Mouse (Mus musculus) hindbrain, embryonic 15.5 days (tissue): Measurements from ENCODE around the gene 1700037H04Rik. TPM values are rescaled to one million over a fixed set of nuclear protein-coding genes. Genes with fewer than 3 reads are reported as not detected.

ENCODE experiments used
- ATAC-seq: fragments of 200-750 bp; cut with Nextera tagmentation; 2 replicates; pipeline ENCODE4 v1.8.0; 2017; ENCODE audit warnings: low read depth, moderate number of reproducible peaks, moderate TSS enrichment; ENCODE audit not compliant: low FRiP score
- H3K27ac ChIP-seq: fragments of 300-500 bp; sonication (generic); replicated peaks from 2 replicates; pipeline ENCODE4 v1.5.1; 2015; ENCODE audit warnings: mild to moderate bottlenecking, inconsistent platforms
- H3K27me3 ChIP-seq: fragments of 300-500 bp; sonication (generic); 2 replicates; pipeline ENCODE4 v1.6.1; 2015; ENCODE audit warnings: control low read depth, inconsistent platforms
- H3K36me3 ChIP-seq: fragments of 300-500 bp; sonication (generic); 2 replicates; pipeline ENCODE4 v1.6.1; 2015; ENCODE audit warnings: control low read depth, inconsistent platforms
- H3K4me1 ChIP-seq: fragments of 300-500 bp; sonication (generic); replicated peaks from 2 replicates; pipeline ENCODE4 v1.6.1; 2015; ENCODE audit warnings: control low read depth, inconsistent platforms
- H3K4me2 ChIP-seq: fragments of 300-500 bp; sonication (generic); 2 replicates; pipeline ENCODE4 v1.6.1; 2015; ENCODE audit warnings: moderate library complexity, mild to moderate bottlenecking, inconsistent platforms
- H3K4me3 ChIP-seq: fragments of 300-500 bp; sonication (generic); 2 replicates; pipeline ENCODE4 v1.5.1; 2015; ENCODE audit warnings: mild to moderate bottlenecking, inconsistent platforms
- H3K9ac ChIP-seq: fragments of 300-500 bp; sonication (generic); 2 replicates; pipeline ENCODE4 v1.6.1; 2015; ENCODE audit warnings: inconsistent platforms
- H3K9me3 ChIP-seq: fragments of 300-500 bp; sonication (generic); 2 replicates; pipeline ENCODE4 v1.6.1; 2016; ENCODE audit warnings: control low read depth, inconsistent platforms
- WGBS: fragments of 180-500 bp; shearing (Covaris S2); methylation state at CpG from one replicate; pipeline ENCODE4 v1.1.7; 2015; 5-methylcytosine and 5-hydroxymethylcytosine counted together
- polyA plus RNA-seq: library from polyadenylated mRNA; unstranded; fragments of >200 nt; fragmentation: Nextera tagmentation; extraction: Ambion mirVana; gene quantifications from 2 replicates; pipeline ENCODE4 v1.2.1, GENCODE M21; 2015

1700037H04Rik gene
- polyA plus RNA-seq, result 86.4 and 90.9 TPM in 2 replicates

DNA sequence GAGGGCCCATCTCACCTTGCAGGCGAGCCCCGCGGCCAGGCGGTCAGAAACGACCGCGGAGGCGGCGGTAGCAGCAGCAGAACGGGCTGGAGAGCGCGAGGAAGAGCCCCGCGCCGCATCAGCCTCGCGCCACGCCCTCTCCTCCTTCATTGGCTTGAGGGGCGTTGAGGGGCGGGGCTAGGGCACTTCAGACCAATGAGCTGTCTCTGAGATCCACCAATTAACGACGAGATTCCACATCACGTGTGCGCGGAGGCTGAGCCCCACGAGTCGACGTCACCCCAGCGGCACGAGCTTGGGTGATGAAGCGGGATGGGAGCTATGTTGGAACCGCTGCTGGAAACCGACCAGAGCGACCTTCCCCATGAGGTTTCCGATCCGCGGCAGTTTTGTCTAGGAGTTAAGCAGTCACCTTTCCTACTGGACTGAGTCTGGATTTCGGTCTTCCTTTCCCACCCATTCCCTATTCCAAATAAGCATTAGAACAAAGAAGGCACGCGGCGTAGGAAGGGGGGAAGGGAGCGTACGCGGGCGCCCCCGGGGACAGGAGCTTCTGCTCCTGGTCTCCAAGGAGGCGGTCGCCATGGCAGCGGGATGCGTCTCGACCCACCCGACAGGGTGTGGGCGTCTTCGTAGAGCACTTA is at the start of gene 1700037H04Rik:
Gene 1700037H04Rik, minus strand, starts transcription at position 144 of the 644 bp plus-strand sequence.
- Histone ChIP-seq H3K27me3 (no peaks in the 10 kb centered on the region), H3K9ac (peak within 1 kb of the TSS; percentile 74), H3K36me3 (no peaks in the 10 kb centered on the region), H3K9me3 (no peaks in the 10 kb centered on the region), H3K4me1 (peaks cover 30% of the 10 kb centered on the region), H3K4me2 (peak within 1 kb of the TSS; percentile 76), H3K4me3 (peak within 1 kb of the TSS; percentile 69), H3K27ac (peak within 1 kb of the TSS; percentile 93)
- ATAC-seq, result peak; percentile 97
- WGBS, result under 1% methylated on average over 54 of the region's 54 CpGs

DNA sequence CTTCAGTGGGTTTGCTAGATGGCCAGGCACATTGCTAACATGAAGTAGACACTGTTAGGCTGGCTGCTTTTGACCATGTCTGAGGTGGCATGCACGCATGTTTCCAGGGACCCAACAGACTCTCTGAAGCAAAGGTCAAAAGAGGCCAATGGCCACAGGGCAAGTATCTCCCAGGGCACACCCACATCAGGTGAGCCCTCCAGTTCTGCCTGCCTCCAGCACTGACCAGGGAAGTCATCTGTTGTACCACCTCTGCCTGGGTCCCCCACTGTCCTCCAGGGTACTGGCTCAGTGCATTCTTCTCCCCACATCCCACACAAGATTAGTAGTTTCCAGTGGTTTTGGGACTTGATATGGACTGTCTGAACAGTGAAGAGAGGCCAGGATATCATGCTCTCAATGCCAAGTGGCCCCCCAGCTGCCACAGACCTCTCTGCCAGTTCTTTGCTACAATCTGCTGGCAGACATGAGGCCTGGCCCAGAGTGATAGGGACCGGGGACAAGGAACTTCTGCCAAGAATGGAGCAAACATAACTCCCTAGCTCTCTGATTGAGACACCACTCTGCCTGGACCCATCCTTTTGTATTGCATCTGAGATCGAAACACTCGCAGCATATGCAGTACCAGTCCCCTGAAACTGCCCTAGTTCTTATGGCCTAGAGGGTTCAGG is 49.4 kb upstream of the 1700037H04Rik start:
- H3K4me1 ChIP-seq, result peaks cover 18% of the 10 kb centered on the region
- H3K9ac ChIP-seq, result peak overlapping the region; percentile 67
- H3K4me2 ChIP-seq, result peak overlapping the region; percentile 58
- H3K27me3 ChIP-seq, result no peaks in the 10 kb centered on the region
- peak overlapping the region; percentile 61 for H3K4me3 ChIP-seq
- WGBS, result 84% methylated on average over 4 of the region's 4 CpGs
- no peaks in the 10 kb centered on the region for H3K9me3 ChIP-seq
- 0 out of 2 replicates have a peak, but pooled peaks cover 5% of the 10 kb centered on the region for H3K36me3 ChIP-seq
- ATAC-seq, result no peak; the same call in 1 of the 2 replicates
- H3K27ac ChIP-seq, result peak overlapping the region; percentile 96

DNA sequence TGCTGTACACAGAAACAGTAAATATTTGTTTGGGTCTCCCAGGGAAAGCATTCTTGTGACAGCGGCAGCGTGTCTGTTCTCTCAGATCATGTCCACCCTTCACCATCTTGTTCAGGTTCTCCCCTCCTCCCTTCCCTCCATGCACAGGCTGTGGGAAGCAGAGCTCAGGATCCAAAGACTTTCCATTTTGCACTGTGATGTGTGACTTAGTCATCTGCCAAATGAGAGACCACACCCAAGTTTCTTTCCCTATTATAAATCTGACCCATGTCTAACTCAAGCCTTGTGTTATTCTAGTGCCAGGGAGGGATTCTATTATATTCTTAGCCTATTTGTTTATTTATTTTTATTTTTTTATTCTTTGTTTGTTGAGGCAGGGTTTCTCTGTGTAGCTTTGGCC is 48.5 kb upstream of the 1700037H04Rik start:
- H3K36me3 ChIP-seq, result 0 out of 2 replicates have a peak, but pooled peaks cover 5% of the 10 kb centered on the region
- H3K9ac ChIP-seq, result no peak overlapping the region
- H3K4me1 ChIP-seq, result peaks cover 18% of the 10 kb centered on the region
- H3K27me3 ChIP-seq, result no peaks in the 10 kb centered on the region
- H3K4me2 ChIP-seq, result no peak overlapping the region
- no peak for ATAC-seq
- H3K9me3 ChIP-seq, result no peaks in the 10 kb centered on the region
- H3K27ac ChIP-seq, result no peak overlapping the region
- 83% methylated on average over 2 of the region's 2 CpGs for WGBS
- no peak overlapping the region for H3K4me3 ChIP-seq

- no peak for ATAC-seq
- H3K4me3 ChIP-seq, result no peak within 1 kb of the TSS
- H3K4me2 ChIP-seq, result no peak within 1 kb of the TSS
- H3K27me3 ChIP-seq, result no peaks in the 10 kb centered on the region
- WGBS, result 84% methylated on average over 4 of the region's 4 CpGs
- no peaks in the 10 kb centered on the region for H3K36me3 ChIP-seq
- no peaks in the 10 kb centered on the region for H3K9me3 ChIP-seq
- peaks cover 14% of the 10 kb centered on the region for H3K4me1 ChIP-seq
- H3K9ac ChIP-seq, result no peak within 1 kb of the TSS
- H3K27ac ChIP-seq, result no peak within 1 kb of the TSS
These were observed 46.9 kb upstream of the 1700037H04Rik start, which contains the start of gene Ap5s1 for GRCm38 (mm10) chr2:131206778-131207177. Ap5s1 (plus strand) TSS chr2:131207078.

DNA sequence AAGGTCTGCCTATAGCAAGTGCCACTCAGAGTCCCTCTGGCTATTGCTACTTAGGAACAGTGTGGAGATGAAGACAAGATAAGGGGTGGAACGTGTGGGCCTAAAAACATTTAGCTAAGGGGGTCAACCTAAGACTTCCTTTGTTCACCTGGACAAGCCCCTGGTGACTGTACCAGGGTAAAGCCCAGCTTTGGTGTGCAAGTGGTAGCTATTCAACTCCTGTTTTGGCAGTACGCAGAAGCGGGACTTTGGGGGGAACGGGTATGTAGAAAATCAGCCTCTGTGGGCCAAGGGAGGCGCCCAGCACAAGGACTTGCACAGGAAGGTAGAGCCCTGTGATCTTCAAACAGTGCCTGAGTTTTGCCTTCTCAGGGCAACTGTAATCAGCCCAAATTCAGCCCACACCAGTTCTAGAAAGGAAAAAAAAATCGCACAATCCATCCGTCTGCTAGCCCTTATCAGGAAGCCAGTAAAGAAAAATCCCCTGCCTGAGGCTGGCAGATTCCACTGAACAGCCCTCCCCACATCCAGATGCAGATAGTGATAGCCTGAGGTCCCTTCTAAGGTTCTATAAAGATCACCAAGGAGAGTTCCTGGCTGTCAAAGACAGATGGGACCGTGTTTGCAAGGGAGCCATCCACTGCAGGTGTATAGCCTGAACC is 45.8 kb upstream of the 1700037H04Rik start:
- no peaks in the 10 kb centered on the region for H3K36me3 ChIP-seq
- H3K4me2 ChIP-seq, result no peak overlapping the region
- no peak overlapping the region for H3K4me3 ChIP-seq
- H3K9me3 ChIP-seq, result no peaks in the 10 kb centered on the region
- H3K27me3 ChIP-seq, result no peaks in the 10 kb centered on the region
- ATAC-seq, result no peak
- no peak overlapping the region for H3K27ac ChIP-seq
- H3K4me1 ChIP-seq, result peaks cover 7% of the 10 kb centered on the region
- no peak overlapping the region for H3K9ac ChIP-seq
- WGBS, result 91% methylated on average over 8 of the region's 8 CpGs

GRCm38 (mm10) chr2:131204410-131204981 is 44.6 kb upstream of the 1700037H04Rik start:
- ATAC-seq, result no peak
- peaks cover 4% of the 10 kb centered on the region for H3K4me1 ChIP-seq
- H3K4me2 ChIP-seq, result no peak overlapping the region
- 41% methylated on average over 7 of the region's 7 CpGs for WGBS
- H3K9me3 ChIP-seq, result no peaks in the 10 kb centered on the region
- no peaks in the 10 kb centered on the region for H3K36me3 ChIP-seq
- no peaks in the 10 kb centered on the region for H3K27me3 ChIP-seq
- H3K4me3 ChIP-seq, result no peak overlapping the region
- no peak overlapping the region for H3K27ac ChIP-seq
- no peak overlapping the region for H3K9ac ChIP-seq

DNA sequence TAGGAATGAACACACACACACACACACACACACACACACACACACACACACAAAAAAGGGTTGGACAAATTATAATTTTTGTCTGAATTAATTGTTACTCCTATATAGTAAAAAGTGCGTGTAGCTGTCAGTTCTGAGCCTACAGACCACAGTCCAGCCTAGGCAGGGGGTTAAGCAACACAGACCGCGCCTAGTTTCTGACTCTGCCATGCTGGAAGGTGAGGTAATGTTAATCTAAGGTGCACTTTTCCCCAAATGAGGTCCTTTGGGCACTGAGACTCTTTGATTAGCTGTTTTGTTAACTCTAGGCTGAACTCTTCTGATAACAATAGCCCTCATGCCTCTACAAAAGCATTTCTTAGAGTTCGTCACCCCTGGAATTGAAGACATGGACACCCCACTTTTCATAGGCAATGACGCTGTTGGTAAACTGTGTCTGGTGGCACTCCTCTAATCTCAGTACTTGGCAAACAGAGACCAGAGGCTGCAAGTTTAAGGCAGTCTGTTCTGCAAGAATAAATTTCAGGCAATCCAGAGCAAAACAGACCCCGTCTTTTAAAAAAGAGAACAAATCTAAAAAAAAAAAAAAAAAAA is 44.0 kb upstream of the 1700037H04Rik start:
- H3K4me3 ChIP-seq, result no peak overlapping the region
- H3K9me3 ChIP-seq, result no peaks in the 10 kb centered on the region
- no peaks in the 10 kb centered on the region for H3K4me1 ChIP-seq
- no peak overlapping the region for H3K27ac ChIP-seq
- H3K4me2 ChIP-seq, result no peak overlapping the region
- no peak for ATAC-seq
- WGBS, result 92% methylated on average over 6 of the region's 6 CpGs
- H3K9ac ChIP-seq, result no peak overlapping the region
- H3K27me3 ChIP-seq, result no peaks in the 10 kb centered on the region
- no peaks in the 10 kb centered on the region for H3K36me3 ChIP-seq

DNA sequence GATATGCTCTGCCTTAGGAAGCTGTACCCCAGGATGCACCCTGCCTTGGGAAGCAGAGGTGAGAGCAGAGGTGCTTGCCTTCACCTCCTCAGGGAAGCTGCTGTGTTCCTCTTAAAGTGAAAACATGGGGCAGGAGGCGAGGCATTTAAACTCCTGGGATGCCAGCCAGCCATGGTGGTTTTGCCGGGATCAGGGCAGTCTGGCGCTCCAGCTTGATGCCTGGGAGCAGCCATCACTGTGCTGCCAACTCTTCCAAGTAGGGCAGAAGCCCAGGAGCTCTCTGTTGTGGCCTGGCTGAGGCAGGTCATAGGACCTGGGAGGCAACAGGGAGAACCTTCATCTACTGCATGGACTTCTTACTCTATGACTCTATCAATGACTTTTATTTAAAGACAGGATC is 41.4 kb upstream of the 1700037H04Rik start:
- no peak overlapping the region for H3K4me3 ChIP-seq
- no peaks in the 10 kb centered on the region for H3K27me3 ChIP-seq
- H3K9me3 ChIP-seq, result no peaks in the 10 kb centered on the region
- H3K4me2 ChIP-seq, result no peak overlapping the region
- H3K27ac ChIP-seq, result no peak overlapping the region
- no peaks in the 10 kb centered on the region for H3K36me3 ChIP-seq
- ATAC-seq, result no peak
- 89% methylated on average over 3 of the region's 3 CpGs for WGBS
- no peak overlapping the region for H3K9ac ChIP-seq
- H3K4me1 ChIP-seq, result no peaks in the 10 kb centered on the region

DNA sequence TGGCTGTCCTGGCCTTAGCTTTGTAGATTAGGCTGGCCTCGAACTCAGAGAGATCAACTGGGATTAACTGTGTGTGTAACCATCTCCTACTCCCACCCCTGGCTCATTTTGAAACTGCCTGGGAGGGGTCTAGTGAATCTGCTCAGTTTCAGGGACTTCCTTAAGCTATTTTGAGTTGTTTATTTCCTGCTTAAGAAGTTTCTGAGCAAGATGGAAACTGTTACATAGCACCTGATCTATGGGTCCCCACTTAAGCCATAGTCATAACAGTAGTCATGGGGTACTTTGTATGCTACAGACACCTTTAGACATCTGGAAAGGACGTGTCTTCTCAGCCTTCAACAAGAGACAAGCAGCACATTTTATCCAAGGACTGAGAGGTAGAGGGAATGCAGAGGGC is 40.8 kb upstream of the 1700037H04Rik start:
- no peaks in the 10 kb centered on the region for H3K36me3 ChIP-seq
- ATAC-seq, result no peak
- no peak overlapping the region for H3K9ac ChIP-seq
- H3K4me3 ChIP-seq, result no peak overlapping the region
- no peaks in the 10 kb centered on the region for H3K4me1 ChIP-seq
- 84% methylated on average over 2 of the region's 2 CpGs for WGBS
- H3K9me3 ChIP-seq, result no peaks in the 10 kb centered on the region
- no peak overlapping the region for H3K4me2 ChIP-seq
- no peaks in the 10 kb centered on the region for H3K27me3 ChIP-seq
- no peak overlapping the region for H3K27ac ChIP-seq

- no peak for ATAC-seq
- 95% methylated on average over 16 of the region's 16 CpGs for WGBS
- peaks cover 4% of the 10 kb centered on the region; the same call in 1 of the 2 replicates for H3K36me3 ChIP-seq
These were observed 36.9 kb upstream of the 1700037H04Rik start for GRCm38 (mm10) chr2:131196606-131197316.

GRCm38 (mm10) chr2:131191005-131191390 is 31.1 kb upstream of the 1700037H04Rik start:
- Histone ChIP-seq H3K9me3 (no peaks in the 10 kb centered on the region), H3K36me3 (peaks cover 4% of the 10 kb centered on the region; the same call in 1 of the 2 replicates), H3K4me1 (peaks cover 39% of the 10 kb centered on the region), H3K4me2 (no peak overlapping the region), H3K27me3 (no peaks in the 10 kb centered on the region), H3K9ac (no peak overlapping the region), H3K4me3 (no peak overlapping the region), H3K27ac (peak overlapping the region; percentile 57)
- 55% methylated on average over 7 of the region's 7 CpGs for WGBS
- no peak for ATAC-seq

More at GRCm38 (mm10) chr2:131196606-131197316, 36.9 kb upstream of the 1700037H04Rik start:
- H3K27ac ChIP-seq, result no peak overlapping the region
- H3K9me3 ChIP-seq, result no peaks in the 10 kb centered on the region
- no peak overlapping the region for H3K9ac ChIP-seq
- no peak overlapping the region for H3K4me2 ChIP-seq
- H3K4me3 ChIP-seq, result no peak overlapping the region
- no peaks in the 10 kb centered on the region for H3K4me1 ChIP-seq
- no peaks in the 10 kb centered on the region for H3K27me3 ChIP-seq
